Mouse (Mus musculus) embryonic facial prominence, embryonic 14.5 days (tissue): ENCODE data around the gene Usp29. TPM values are rescaled to one million over a fixed set of nuclear protein-coding genes. Genes with fewer than 3 reads are reported as not detected.
"Not testable (repeated sequence)": the region's sequence is repeated elsewhere in the genome, so short reads cannot be mapped to it uniquely, and the experiment has no call there.

Experiments
- ATAC-seq: fragments of 200-750 bp; cut with Nextera tagmentation; 2 replicates; pipeline ENCODE4 v1.8.0; 2017; ENCODE audit warnings: low read depth, moderate number of reproducible peaks, moderate TSS enrichment
- DNase-seq: peaks from one replicate; pipeline ENCODE4 v3.0.0-alpha.2; 2015; ENCODE audit warnings: low spot score
- H3K27ac ChIP-seq: fragments of 300-500 bp; sonication (generic); replicated peaks from 2 replicates; pipeline ENCODE4 v1.5.1; 2014; ENCODE audit warnings: low read depth, mild to moderate bottlenecking, low read length, moderate library complexity
- H3K27me3 ChIP-seq: fragments of 300-500 bp; sonication (generic); replicated peaks from 2 replicates; pipeline ENCODE4 v1.6.1; 2014; ENCODE audit warnings: low read length; ENCODE audit not compliant: control insufficient read depth, insufficient read depth
- H3K36me3 ChIP-seq: fragments of 300-500 bp; sonication (generic); 2 replicates; pipeline ENCODE4 v1.6.1; 2014; ENCODE audit warnings: low read length, mixed read lengths; ENCODE audit not compliant: control insufficient read depth, insufficient read depth
- H3K4me1 ChIP-seq: fragments of 300-500 bp; sonication (generic); 2 replicates; pipeline ENCODE4 v1.6.1; 2014; ENCODE audit warnings: antibody characterized with exemption, low read length; ENCODE audit not compliant: control insufficient read depth, insufficient read depth
- H3K4me2 ChIP-seq: fragments of 300-500 bp; sonication (generic); 2 replicates; pipeline ENCODE4 v1.6.1; 2014; ENCODE audit warnings: low read depth, mild to moderate bottlenecking, low read length, moderate library complexity, mixed read lengths
- H3K4me3 ChIP-seq: fragments of 300-500 bp; sonication (generic); 2 replicates; pipeline ENCODE4 v1.5.1; 2014; ENCODE audit warnings: low read depth, mild to moderate bottlenecking, low read length
- H3K9ac ChIP-seq: fragments of 300-500 bp; sonication (generic); 2 replicates; pipeline ENCODE4 v1.6.1; 2014; ENCODE audit warnings: low read depth, mild to moderate bottlenecking, low read length, moderate library complexity, mixed read lengths
- H3K9me3 ChIP-seq: fragments of 300-500 bp; sonication (generic); 2 replicates; pipeline ENCODE4 v1.6.1; 2016; ENCODE audit warnings: low read length; ENCODE audit not compliant: control insufficient read depth
- WGBS: fragments of 180-500 bp; shearing (Covaris S2); extraction: QIAGEN DNeasy Blood & Tissue Kit; methylation state at CpG from one replicate; pipeline ENCODE4 v1.1.7; 2014; 5-methylcytosine and 5-hydroxymethylcytosine counted together
- polyA plus RNA-seq: library from polyadenylated mRNA; unstranded; fragments of >200 nt; fragmentation: Nextera tagmentation; extraction: Ambion mirVana; gene quantifications from 2 replicates; pipeline ENCODE4 v1.2.1, GENCODE M21; 2014

Gene Usp29
- polyA plus RNA-seq, 1 experiment from 2014 or later: 12.2 TPM

DNA sequence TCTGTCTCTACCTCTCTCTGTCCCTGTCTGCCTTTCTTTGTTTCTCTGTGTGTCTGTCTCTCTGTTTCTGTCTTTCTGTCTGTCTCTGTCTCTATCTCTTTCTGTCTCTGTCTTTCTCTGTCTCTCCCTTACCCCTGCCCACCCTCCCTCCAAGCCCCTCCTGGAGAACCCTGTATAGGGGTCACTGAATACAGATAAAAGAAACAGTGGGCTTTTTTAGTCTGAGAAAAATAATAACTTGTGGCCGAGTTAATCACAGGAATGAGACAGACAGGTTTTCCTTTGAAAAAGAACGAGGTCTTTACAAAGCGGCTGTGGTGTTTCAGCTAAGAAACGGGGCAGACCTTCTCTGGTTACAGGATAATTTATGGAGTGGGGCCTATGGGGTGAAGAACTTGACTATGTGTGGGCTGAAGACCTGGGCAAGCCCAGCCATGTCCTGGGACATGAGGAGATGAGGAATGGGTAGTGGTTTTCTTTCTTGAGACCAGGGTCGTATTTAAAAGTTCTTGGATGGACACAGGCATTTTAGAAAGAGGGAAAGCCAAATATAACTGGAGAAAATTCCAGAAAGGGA, 128.4 kb downstream of the Usp29 start:
- H3K36me3 ChIP-seq: no peaks in the 10 kb centered on the region
- no peak overlapping the region for H3K9ac ChIP-seq
- H3K4me3 ChIP-seq: no peak overlapping the region
- WGBS: 13% methylated on average over 5 of the region's 5 CpGs
- H3K27ac ChIP-seq: peak overlapping the region; percentile 78
- H3K4me1 ChIP-seq: peaks cover 9% of the 10 kb centered on the region
- no peaks in the 10 kb centered on the region for H3K27me3 ChIP-seq
- DNase-seq (peak; percentile 59), ATAC-seq (0 out of 2 replicates have a peak, but pooled peaks have one; percentile 42)
- no peak overlapping the region for H3K4me2 ChIP-seq
- no peaks in the 10 kb centered on the region for H3K9me3 ChIP-seq

DNA sequence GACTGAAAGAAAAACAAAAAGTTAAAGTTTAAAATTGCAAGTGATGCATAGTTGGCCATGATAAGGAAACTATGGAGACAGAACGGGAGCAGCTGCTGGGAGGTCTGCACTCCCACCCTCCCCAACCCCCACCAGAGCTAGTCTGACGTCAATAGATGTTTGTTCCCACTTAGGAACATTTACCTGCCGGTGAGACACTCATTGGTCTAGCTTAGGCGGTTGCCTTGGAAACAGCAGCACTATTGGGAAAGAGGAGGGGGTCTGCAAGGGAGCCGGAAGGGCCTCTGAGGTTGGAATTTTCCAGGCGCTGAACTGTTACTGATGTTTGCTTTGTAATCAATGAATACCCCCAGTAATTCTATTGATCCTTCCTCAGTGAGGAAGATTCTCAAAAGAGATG, 130.3 kb downstream of the Usp29 start:
- Histone ChIP-seq H3K9me3 (no peaks in the 10 kb centered on the region), H3K4me2 (no peak overlapping the region), H3K4me1 (peaks cover 9% of the 10 kb centered on the region), H3K36me3 (no peaks in the 10 kb centered on the region), H3K27ac (no peak overlapping the region), H3K27me3 (no peaks in the 10 kb centered on the region), H3K9ac (no peak overlapping the region), H3K4me3 (no peak overlapping the region)
- ATAC-seq (peak; percentile 81), DNase-seq (peak; percentile 69)
- WGBS: 8% methylated on average over 6 of the region's 6 CpGs

DNA sequence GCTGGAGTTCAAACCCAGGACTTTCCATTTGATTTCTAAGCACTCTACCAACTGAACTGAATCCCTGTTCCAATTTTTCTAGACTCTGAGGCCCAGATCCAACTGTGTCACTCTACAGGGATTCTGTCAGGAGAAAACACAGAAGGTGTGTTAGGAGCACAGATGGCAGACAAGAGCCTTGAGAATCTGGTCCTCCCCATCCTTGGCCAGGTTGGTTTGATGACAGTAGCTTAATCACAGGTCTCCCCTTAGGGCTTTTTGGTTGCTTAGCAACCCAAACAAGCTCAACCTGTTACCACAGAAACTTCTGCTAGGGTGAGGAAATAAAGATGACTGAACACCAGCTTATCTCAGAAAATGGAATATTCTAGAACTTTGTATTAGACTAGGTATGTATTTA, 136.0 kb downstream of the Usp29 start:
- Histone ChIP-seq H3K4me2 (no peak overlapping the region), H3K4me1 (no peaks in the 10 kb centered on the region), H3K27me3 (no peaks in the 10 kb centered on the region), H3K9ac (no peak overlapping the region), H3K36me3 (no peaks in the 10 kb centered on the region), H3K9me3 (no peaks in the 10 kb centered on the region), H3K27ac (no peak overlapping the region), H3K4me3 (no peak overlapping the region)
- DNase-seq (peak; percentile 64), ATAC-seq (peak; percentile 44; the same call in 1 of the 2 replicates)

DNA sequence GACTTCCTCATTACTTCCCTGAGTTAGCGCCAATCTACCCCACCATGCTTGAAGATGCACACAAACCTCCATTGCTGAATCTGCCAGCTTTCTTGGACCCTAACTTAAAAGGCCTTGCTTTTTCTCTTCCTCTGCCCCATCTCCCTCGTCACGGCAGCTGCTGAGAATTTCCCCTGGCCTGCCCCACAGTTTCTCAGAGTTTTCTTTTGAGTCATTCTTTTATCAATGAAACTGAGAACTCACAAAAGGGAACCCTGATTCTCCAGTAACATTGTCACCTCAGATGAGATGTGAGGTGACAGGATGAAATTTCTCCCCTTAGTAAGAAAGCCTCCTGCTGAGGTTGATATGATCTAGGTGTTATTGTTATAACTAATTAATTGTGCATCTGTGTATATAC, 138.5 kb downstream of the Usp29 start:
- ATAC-seq (no peak), DNase-seq (no peak)
- no peaks in the 10 kb centered on the region for H3K4me1 ChIP-seq
- H3K4me3 ChIP-seq: no peak overlapping the region
- H3K9me3 ChIP-seq: no peaks in the 10 kb centered on the region
- H3K36me3 ChIP-seq: no peaks in the 10 kb centered on the region
- H3K27me3 ChIP-seq: no peaks in the 10 kb centered on the region
- H3K4me2 ChIP-seq: no peak overlapping the region
- H3K9ac ChIP-seq: no peak overlapping the region
- H3K27ac ChIP-seq: no peak overlapping the region
- WGBS: 82% methylated on average over 3 of the region's 3 CpGs

DNA sequence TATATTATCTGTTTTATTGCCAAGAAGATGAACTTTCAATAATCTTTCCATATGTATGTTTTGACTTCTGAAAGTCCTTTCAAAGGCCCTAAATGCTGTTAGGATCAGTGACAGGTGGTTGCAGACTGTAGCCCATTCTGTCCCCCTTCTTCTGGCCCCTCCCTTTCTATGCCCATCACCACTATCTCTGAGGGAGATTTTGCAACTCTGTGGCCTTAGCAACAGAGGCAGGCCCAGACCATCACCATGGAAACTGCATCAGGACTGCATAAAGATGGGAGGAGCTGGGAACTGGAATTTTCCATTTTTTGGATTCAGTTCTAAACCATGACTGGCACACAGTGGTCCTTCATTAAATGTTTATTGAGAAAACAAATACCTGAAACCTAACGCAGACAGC, 139.2 kb downstream of the Usp29 start:
- Histone ChIP-seq H3K4me2 (no peak overlapping the region), H3K9ac (no peak overlapping the region), H3K4me1 (no peaks in the 10 kb centered on the region), H3K36me3 (no peaks in the 10 kb centered on the region), H3K4me3 (no peak overlapping the region), H3K9me3 (no peaks in the 10 kb centered on the region), H3K27ac (no peak overlapping the region), H3K27me3 (no peaks in the 10 kb centered on the region)
- no peak for DNase-seq
- no peak for ATAC-seq
- WGBS: 68% methylated on average over 1 of the region's 1 CpGs

DNA sequence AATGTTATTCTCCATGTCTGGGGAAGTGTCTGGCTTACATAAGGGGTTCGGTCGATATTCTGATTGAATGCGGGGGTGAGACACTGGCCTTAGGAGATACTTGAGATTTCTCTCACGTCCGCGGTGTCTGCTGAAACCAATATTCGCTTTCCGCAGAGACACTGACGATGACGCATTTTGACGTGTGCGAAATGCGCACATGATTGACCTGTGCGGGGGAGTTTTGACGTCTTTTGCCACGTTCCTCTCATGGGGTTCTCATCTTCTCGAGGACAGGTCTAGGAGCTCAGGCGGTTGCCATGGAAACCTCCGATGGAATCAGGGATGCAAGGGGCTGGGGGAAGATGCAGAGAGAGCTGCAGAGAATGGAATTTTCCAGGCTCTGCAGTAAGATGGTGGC, 144.1 kb downstream of the Usp29 start:
- no peak overlapping the region for H3K9ac ChIP-seq
- H3K27ac ChIP-seq: no peak overlapping the region
- WGBS: 68% methylated on average over 19 of the region's 19 CpGs
- H3K27me3 ChIP-seq: no peaks in the 10 kb centered on the region
- H3K4me1 ChIP-seq: no peaks in the 10 kb centered on the region
- no peak overlapping the region for H3K4me3 ChIP-seq
- H3K36me3 ChIP-seq: no peaks in the 10 kb centered on the region
- H3K9me3 ChIP-seq: no peaks in the 10 kb centered on the region
- ATAC-seq: no peak
- H3K4me2 ChIP-seq: no peak overlapping the region
- DNase-seq: peak; percentile 49

DNA sequence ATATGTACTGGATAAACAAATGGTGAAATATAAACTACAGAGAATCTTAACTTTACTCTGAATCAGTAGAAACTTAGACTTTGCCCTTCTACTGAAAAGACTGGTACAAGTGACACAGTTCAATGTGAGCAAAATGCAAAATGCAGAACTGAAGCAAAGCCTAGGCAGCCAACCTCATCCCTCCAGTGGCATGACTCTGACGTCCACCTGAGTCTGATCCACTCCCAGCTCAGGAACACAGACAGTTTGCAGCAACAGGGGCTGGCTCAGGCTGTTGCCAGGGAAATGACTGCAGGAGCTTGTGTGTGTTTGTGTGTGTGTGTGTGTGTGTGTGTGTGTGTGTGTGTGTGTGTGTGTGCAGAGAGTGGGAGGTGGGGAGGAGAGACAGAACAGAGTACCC, 147.8 kb downstream of the Usp29 start:
- Histone ChIP-seq H3K36me3 (no peaks in the 10 kb centered on the region), H3K27ac (no peak overlapping the region), H3K4me1 (no peaks in the 10 kb centered on the region), H3K4me2 (no peak overlapping the region), H3K9ac (no peak overlapping the region), H3K4me3 (no peak overlapping the region), H3K9me3 (no peaks in the 10 kb centered on the region), H3K27me3 (no peaks in the 10 kb centered on the region)
- ATAC-seq: no peak
- 33% methylated on average over 1 of the region's 1 CpGs for WGBS
- no peak for DNase-seq

DNA sequence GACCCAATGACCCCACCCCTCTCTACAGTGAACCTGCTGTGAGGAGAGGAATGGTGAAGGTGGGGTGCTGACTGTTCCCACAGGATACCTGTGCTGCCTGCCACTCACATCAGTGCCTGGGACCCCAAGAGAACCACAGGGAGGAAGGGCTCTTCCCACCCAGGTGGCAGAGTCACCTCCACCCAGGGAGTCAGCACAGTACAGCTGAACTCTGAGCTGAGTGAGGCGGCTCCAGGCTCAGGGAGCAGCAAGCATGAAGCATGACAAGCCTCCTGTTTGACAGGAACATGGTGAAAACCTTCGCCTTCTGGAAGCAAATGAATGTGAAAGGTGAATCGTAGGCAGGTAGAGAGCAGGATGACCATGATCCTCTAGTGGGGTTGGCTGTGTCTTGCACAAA, 148.5 kb downstream of the Usp29 start:
- not testable (repeated sequence) for DNase-seq, H3K4me2 ChIP-seq, H3K9me3 ChIP-seq, H3K27ac ChIP-seq, H3K36me3 ChIP-seq, ATAC-seq, H3K4me3 ChIP-seq, H3K27me3 ChIP-seq, H3K9ac ChIP-seq, H3K4me1 ChIP-seq
- 95% methylated on average over 2 of the region's 3 CpGs for WGBS

DNA sequence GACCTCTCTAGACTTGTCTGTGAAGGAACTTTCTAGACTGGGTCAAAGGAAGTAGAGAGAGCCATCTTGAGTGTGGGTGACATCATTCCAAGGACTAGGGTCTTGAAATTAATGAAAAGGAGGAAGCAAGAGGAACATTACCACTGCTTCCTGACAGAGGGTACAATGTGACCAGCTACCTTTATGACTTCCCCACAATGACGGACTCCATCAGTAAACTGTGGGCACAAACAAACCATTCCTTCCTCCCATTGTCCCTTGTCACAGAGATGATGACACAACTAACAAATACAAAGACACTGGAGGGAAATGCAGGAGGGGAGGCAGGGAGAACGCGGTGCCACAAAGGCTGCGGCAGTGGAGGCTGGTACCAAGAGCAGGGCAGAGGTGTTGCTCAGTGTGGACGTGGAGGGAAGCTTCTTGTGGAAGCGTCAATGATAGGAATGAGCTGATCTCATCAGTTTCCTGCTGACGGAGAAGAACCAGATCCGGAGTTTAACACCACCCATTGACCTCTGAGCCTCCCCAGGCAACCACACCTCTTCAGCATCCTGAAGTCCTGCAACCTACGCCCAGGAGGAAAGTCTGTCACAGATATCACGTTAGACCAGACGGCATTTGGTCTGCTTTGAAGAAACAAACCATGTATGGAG, 149.3 kb downstream of the Usp29 start:
- Histone ChIP-seq H3K4me3 (no peak overlapping the region), H3K4me2 (no peak overlapping the region), H3K27ac (no peak overlapping the region), H3K36me3 (no peaks in the 10 kb centered on the region), H3K9me3 (no peaks in the 10 kb centered on the region), H3K4me1 (no peaks in the 10 kb centered on the region), H3K9ac (no peak overlapping the region), H3K27me3 (no peaks in the 10 kb centered on the region)
- no peak for ATAC-seq
- 80% methylated on average over 11 of the region's 11 CpGs for WGBS
- DNase-seq: no peak
